Mouse (Mus musculus) NIH3T3 (cell line): ENCODE measurements around the gene Ccdc62.

Experiments used
- DNase-seq: peaks from one replicate; pipeline ENCODE4 v3.0.0-alpha.2; 2012; ENCODE audit warnings: low read depth

Gene Ccdc62

GRCm38 (mm10) chr5:123980521-123981249 is 50.2 kb downstream of the Ccdc62 start:
- peak; percentile 54 for DNase-seq

- DNase-seq: no peak
Observed at GRCm38 (mm10) chr5:123981250-123981554, 50.7 kb downstream of the Ccdc62 start.

GRCm38 (mm10) chr5:123982838-123983237 is 52.4 kb downstream of the Ccdc62 start:
- no peak for DNase-seq

GRCm38 (mm10) chr5:123985434-123985833 is 55.0 kb downstream of the Ccdc62 start:
- no peak for DNase-seq

- no peak for DNase-seq
Observed at GRCm38 (mm10) chr5:123986925-123987324, 56.4 kb downstream of the Ccdc62 start.

- no peak for DNase-seq
Observed at GRCm38 (mm10) chr5:123987511-123987910, 57.0 kb downstream of the Ccdc62 start.

GRCm38 (mm10) chr5:123989941-123990885 is 59.7 kb downstream of the Ccdc62 start:
- no peak for DNase-seq

GRCm38 (mm10) chr5:123991321-123991720 is 60.8 kb downstream of the Ccdc62 start:
- DNase-seq: no peak

- DNase-seq: peak; percentile 93
Observed at GRCm38 (mm10) chr5:123992193-123992637, 61.7 kb downstream of the Ccdc62 start.

GRCm38 (mm10) chr5:123992794-123993193 is 62.3 kb downstream of the Ccdc62 start:
- peak; percentile 97 for DNase-seq

GRCm38 (mm10) chr5:123993263-123994036 is 63.0 kb downstream of the Ccdc62 start:
- DNase-seq: peak; percentile 92

GRCm38 (mm10) chr5:123994468-123994867 is 64.0 kb downstream of the Ccdc62 start:
- DNase-seq: no peak

- DNase-seq: no peak
Observed at GRCm38 (mm10) chr5:123995388-123995787, 64.9 kb downstream of the Ccdc62 start.

- DNase-seq: no peak
Observed at GRCm38 (mm10) chr5:123996194-123996593, 65.7 kb downstream of the Ccdc62 start.

- no peak for DNase-seq
Observed at GRCm38 (mm10) chr5:123996695-123997094, 66.2 kb downstream of the Ccdc62 start.

GRCm38 (mm10) chr5:123997211-123997751 is 66.8 kb downstream of the Ccdc62 start:
- DNase-seq: no peak

GRCm38 (mm10) chr5:123997811-123998210 is 67.3 kb downstream of the Ccdc62 start:
- DNase-seq: no peak

GRCm38 (mm10) chr5:123998370-123998769 is 67.9 kb downstream of the Ccdc62 start:
- no peak for DNase-seq

- DNase-seq: peak; percentile 95
Observed at GRCm38 (mm10) chr5:124000824-124001223, 70.3 kb downstream of the Ccdc62 start.

- no peak for DNase-seq
Observed at GRCm38 (mm10) chr5:124001274-124001673, 70.8 kb downstream of the Ccdc62 start.

- DNase-seq: peak; percentile 30
Observed at GRCm38 (mm10) chr5:124002876-124003275, 72.4 kb downstream of the Ccdc62 start.

- no peak for DNase-seq
Observed at GRCm38 (mm10) chr5:124003375-124003774, 72.9 kb downstream of the Ccdc62 start.
